Mouse (Mus musculus) kidney, adult 2 months (tissue): ENCODE results near the gene Tbc1d16. TPM values are rescaled to one million over a fixed set of nuclear protein-coding genes. Genes with fewer than 3 reads are reported as not detected.

ENCODE experiments used
- DNase-seq: peaks from one replicate; pipeline ENCODE4 v3.0.0; 2021
- H3K27ac ChIP-seq: fragments of 200-500 bp; 2 replicates; pipeline ENCODE4 v1.5.1; 2012; ENCODE audit warnings: low read depth, low read length, control low read depth, inconsistent platforms; ENCODE audit not compliant: insufficient read depth
- H3K27me3 ChIP-seq: fragments of 200-500 bp; replicated peaks from 2 replicates; pipeline ENCODE4 v1.6.1; 2012; ENCODE audit warnings: mild to moderate bottlenecking, moderate library complexity, low read length, inconsistent platforms; ENCODE audit not compliant: control insufficient read depth, insufficient read depth
- H3K36me3 ChIP-seq: fragments of 200-500 bp; 2 replicates; pipeline ENCODE4 v1.6.1; 2012; ENCODE audit warnings: mild to moderate bottlenecking, moderate library complexity, low read length, inconsistent platforms; ENCODE audit not compliant: control insufficient read depth, insufficient read depth
- H3K4me1 ChIP-seq: fragments of 200-500 bp; 2 replicates; pipeline ENCODE4 v1.6.1; 2011; ENCODE audit warnings: low read length; ENCODE audit not compliant: control insufficient read depth, insufficient read depth
- H3K4me3 ChIP-seq: fragments of 200-500 bp; 2 replicates; pipeline ENCODE4 v1.5.1; 2011; ENCODE audit warnings: mild to moderate bottlenecking, low read depth, low read length, control low read depth; ENCODE audit not compliant: insufficient read depth
- CTCF ChIP-seq: fragments of 200-500 bp; conservative IDR thresholded peaks from 2 replicates; pipeline ENCODE4 v1.5.1; 2011; ENCODE audit warnings: low read depth, mild to moderate bottlenecking, control low read depth, low read length, moderate library complexity, mixed read lengths; ENCODE audit not compliant: insufficient read depth, insufficient read length
- POLR2A ChIP-seq: fragments of 200-500 bp; IDR thresholded peaks from one replicate; pipeline ENCODE4 v1.6.1; 2011; ENCODE audit warnings: low read depth, low read length, control low read depth
- WGBS: fragments of 180-500 bp; shearing (Covaris S2); methylation state at CpG from one replicate; pipeline ENCODE4 v1.1.7; 2018; 5-methylcytosine and 5-hydroxymethylcytosine counted together
- polyA plus RNA-seq: library from polyadenylated mRNA; depleted of rRNA; stranded (reverse); fragments of >200 nt; gene quantifications from 2 replicates; pipeline ENCODE4 v1.2.3, GENCODE M21; 2012

The Tbc1d16 gene
- polyA plus RNA-seq, 1 experiment: 25.2 TPM

- 91% methylated on average over 5 of the region's 5 CpGs for WGBS
- Histone ChIP-seq H3K27ac (no peak overlapping the region), H3K4me1 (peaks cover 4% of the 10 kb centered on the region), H3K36me3 (no peaks in the 10 kb centered on the region), H3K27me3 (no peaks in the 10 kb centered on the region), H3K4me3 (no peak overlapping the region)
- TF ChIP-seq CTCF (no peak), POLR2A (no peak)
- DNase-seq: no peak
Measured at GRCm38 (mm10) chr11:119160050-119160449, 68.2 kb downstream of the Tbc1d16 start.

- Histone ChIP-seq H3K36me3 (no peaks in the 10 kb centered on the region), H3K4me3 (no peak overlapping the region)
- WGBS: 54% methylated on average over 11 of the region's 11 CpGs
Measured at GRCm38 (mm10) chr11:119159496-119159895, 68.8 kb downstream of the Tbc1d16 start.

GRCm38 (mm10) chr11:119157377-119158189 lies 70.7 kb downstream of the Tbc1d16 start:
- Histone ChIP-seq H3K27me3 (no peaks in the 10 kb centered on the region), H3K4me1 (peaks cover 4% of the 10 kb centered on the region), H3K36me3 (no peaks in the 10 kb centered on the region), H3K4me3 (no peak overlapping the region), H3K27ac (no peak overlapping the region)
- WGBS: 59% methylated on average over 20 of the region's 20 CpGs
- no peak for DNase-seq
- TF ChIP-seq POLR2A (no peak), CTCF (no peak)

More at GRCm38 (mm10) chr11:119159496-119159895, 68.8 kb downstream of the Tbc1d16 start:
- peaks cover 4% of the 10 kb centered on the region for H3K4me1 ChIP-seq
- peak; percentile 86 for DNase-seq
- TF ChIP-seq CTCF (no peak), POLR2A (no peak)
- no peaks in the 10 kb centered on the region for H3K27me3 ChIP-seq
- no peak overlapping the region for H3K27ac ChIP-seq

GRCm38 (mm10) chr11:119156481-119157254 lies 71.6 kb downstream of the Tbc1d16 start:
- no peak overlapping the region for H3K4me3 ChIP-seq
- WGBS: 55% methylated on average over 24 of the region's 24 CpGs
- DNase-seq: peak; percentile 68
- no peaks in the 10 kb centered on the region for H3K27me3 ChIP-seq
- TF ChIP-seq CTCF: no peak
- TF ChIP-seq POLR2A: no peak
- H3K27ac ChIP-seq: peak overlapping the region; percentile 15; the same call in 1 of the 2 replicates
- H3K4me1 ChIP-seq: peaks cover 4% of the 10 kb centered on the region
- no peaks in the 10 kb centered on the region for H3K36me3 ChIP-seq

GRCm38 (mm10) chr11:119155638-119156480 lies 72.4 kb downstream of the Tbc1d16 start:
- H3K4me1 ChIP-seq: peaks cover 4% of the 10 kb centered on the region
- TF ChIP-seq POLR2A (no peak), CTCF (no peak)
- peak overlapping the region; percentile 15; the same call in 1 of the 2 replicates for H3K27ac ChIP-seq
- WGBS: 58% methylated on average over 30 of the region's 30 CpGs
- no peaks in the 10 kb centered on the region for H3K36me3 ChIP-seq
- DNase-seq: peak; percentile 90
- H3K4me3 ChIP-seq: no peak overlapping the region
- H3K27me3 ChIP-seq: no peaks in the 10 kb centered on the region

GRCm38 (mm10) chr11:119152321-119152831 lies 75.9 kb downstream of the Tbc1d16 start:
- no peak for DNase-seq
- H3K27ac ChIP-seq: no peak overlapping the region
- no peaks in the 10 kb centered on the region for H3K36me3 ChIP-seq
- no peak overlapping the region for H3K4me3 ChIP-seq
- peaks cover 4% of the 10 kb centered on the region for H3K4me1 ChIP-seq
- WGBS: 52% methylated on average over 14 of the region's 14 CpGs
- no peaks in the 10 kb centered on the region for H3K27me3 ChIP-seq
- no peak for TF ChIP-seq CTCF
- no peak for TF ChIP-seq POLR2A
